Mouse (Mus musculus): ENCODE results near the gene Iqcb1.

GRCm38 (mm10) chr16:36877316-36877715 lies 49.1 kb downstream of the Iqcb1 start:
- TF ChIP-seq CTCF (IDR thresholded peaks at IDR 0.05; ENCODE audit: borderline replicate concordance, control insufficient read depth, extremely low read depth, insufficient read depth, low read length, poor library complexity) (no peak), POLR2A (IDR thresholded peaks at IDR 0.05; ENCODE audit: control insufficient read depth, extremely low read depth, insufficient read depth, low read length, poor library complexity) (no peak)
